Mouse (Mus musculus): ENCODE measurements at regions not wholly inside any gene's neighbourhood (a gene's known extent, or its start where the extent isn't known, plus 50 kb on each side); places are given as distances from the start of the nearest gene placed in this dataset.

GRCm38 (mm10) chr3:144270206-144270605 is 65.2 kb upstream of the Lmo4 start:
- Histone ChIP-seq H3K4me2 (replicated peaks) (no peak overlapping the region), H3K36me3 (no peaks in the 10 kb centered on the region), H3K27ac (replicated peaks) (no peak overlapping the region), H3K4me1 (no peaks in the 10 kb centered on the region), H3K27me3 (no peaks in the 10 kb centered on the region), H3K9me3 (no peaks in the 10 kb centered on the region), H3K9ac (replicated peaks) (no peak overlapping the region), H3K4me3 (no peak overlapping the region)
- no peak for ATAC-seq (ENCODE audit: low FRiP score, low read depth)
- 92% methylated on average over 6 of the region's 6 CpGs for WGBS

GRCm38 (mm10) chr3:144264554-144264953 is 59.5 kb upstream of the Lmo4 start:
- Histone ChIP-seq H3K27me3 (no peaks in the 10 kb centered on the region), H3K4me3 (no peak overlapping the region), H3K36me3 (no peaks in the 10 kb centered on the region), H3K9me3 (no peaks in the 10 kb centered on the region), H3K9ac (replicated peaks) (no peak overlapping the region), H3K4me1 (no peaks in the 10 kb centered on the region), H3K27ac (replicated peaks) (no peak overlapping the region), H3K4me2 (replicated peaks) (no peak overlapping the region)
- no peak for ATAC-seq (ENCODE audit: low FRiP score, low read depth)
- 75% methylated on average over 3 of the region's 3 CpGs for WGBS

- Histone ChIP-seq H3K4me2 (replicated peaks) (no peak overlapping the region), H3K9me3 (no peaks in the 10 kb centered on the region), H3K36me3 (no peaks in the 10 kb centered on the region), H3K4me1 (peaks cover 7% of the 10 kb centered on the region; the same call in 1 of the 2 replicates), H3K27ac (replicated peaks) (no peak overlapping the region), H3K4me3 (no peak overlapping the region), H3K27me3 (no peaks in the 10 kb centered on the region), H3K9ac (replicated peaks) (no peak overlapping the region)
- WGBS = 85% methylated on average over 2 of the region's 2 CpGs
- ATAC-seq (ENCODE audit: low FRiP score, low read depth) = no peak
Measured at GRCm38 (mm10) chr3:144260886-144261285, 55.9 kb upstream of the Lmo4 start.

DNA sequence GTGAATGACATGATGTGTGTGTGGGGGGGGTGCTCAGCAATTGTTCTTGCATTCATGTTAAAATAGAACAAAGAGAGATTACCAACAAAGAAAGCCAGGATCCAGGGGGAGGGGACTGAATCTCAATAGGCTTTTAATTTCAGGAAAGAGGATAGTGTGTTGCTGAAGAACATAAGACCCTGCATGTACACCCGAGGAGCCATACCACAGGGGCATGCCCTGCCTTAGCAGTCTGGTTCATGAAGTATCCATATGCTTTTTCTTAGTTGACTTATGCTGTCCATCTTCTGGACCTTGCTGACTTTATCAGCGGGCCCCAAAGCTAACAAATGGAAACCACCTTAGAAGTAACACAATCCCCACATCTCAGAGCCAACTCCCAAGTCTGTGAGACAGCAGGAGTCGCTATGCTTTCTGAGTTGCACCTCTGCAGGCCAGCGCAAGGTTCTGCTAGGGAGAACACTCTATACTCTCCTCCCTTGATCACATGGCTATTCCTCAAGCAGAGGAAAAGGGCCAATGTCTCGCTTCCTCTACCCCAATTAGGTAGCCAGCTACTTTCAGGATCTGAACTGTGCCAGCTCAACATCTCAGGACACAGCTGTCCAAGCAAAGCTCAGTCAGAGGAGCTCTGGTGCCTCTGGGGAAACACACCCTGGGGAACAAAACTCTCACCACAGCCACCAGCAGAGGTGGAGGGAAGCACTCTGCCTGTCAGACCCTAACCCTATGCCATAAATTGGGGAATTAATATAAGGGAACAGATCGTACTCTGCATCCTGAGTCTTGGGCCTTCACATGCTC is 52.9 kb upstream of the Lmo4 start:
- H3K27me3 ChIP-seq = no peaks in the 10 kb centered on the region
- ATAC-seq (ENCODE audit: low FRiP score, low read depth) = peak; percentile 27; the same call in 1 of the 2 replicates
- WGBS = 71% methylated on average over 6 of the region's 6 CpGs
- H3K4me1 ChIP-seq = peaks cover 7% of the 10 kb centered on the region; the same call in 1 of the 2 replicates
- H3K4me3 ChIP-seq = no peak overlapping the region
- H3K9me3 ChIP-seq = no peaks in the 10 kb centered on the region
- no peak overlapping the region for H3K9ac ChIP-seq (replicated peaks)
- H3K36me3 ChIP-seq = no peaks in the 10 kb centered on the region
- no peak overlapping the region for H3K4me2 ChIP-seq (replicated peaks)
- H3K27ac ChIP-seq (replicated peaks) = no peak overlapping the region

GRCm38 (mm10) chr3:144257196-144257595 is 52.2 kb upstream of the Lmo4 start:
- no peak for ATAC-seq (ENCODE audit: low FRiP score, low read depth)
- H3K4me2 ChIP-seq (replicated peaks) = no peak overlapping the region
- no peak overlapping the region for H3K9ac ChIP-seq (replicated peaks)
- H3K27ac ChIP-seq (replicated peaks) = no peak overlapping the region
- H3K9me3 ChIP-seq = no peaks in the 10 kb centered on the region
- H3K4me1 ChIP-seq = peaks cover 7% of the 10 kb centered on the region; the same call in 1 of the 2 replicates
- no peak overlapping the region for H3K4me3 ChIP-seq
- H3K27me3 ChIP-seq = no peaks in the 10 kb centered on the region
- no peaks in the 10 kb centered on the region for H3K36me3 ChIP-seq
- 84% methylated on average over 9 of the region's 9 CpGs for WGBS

DNA sequence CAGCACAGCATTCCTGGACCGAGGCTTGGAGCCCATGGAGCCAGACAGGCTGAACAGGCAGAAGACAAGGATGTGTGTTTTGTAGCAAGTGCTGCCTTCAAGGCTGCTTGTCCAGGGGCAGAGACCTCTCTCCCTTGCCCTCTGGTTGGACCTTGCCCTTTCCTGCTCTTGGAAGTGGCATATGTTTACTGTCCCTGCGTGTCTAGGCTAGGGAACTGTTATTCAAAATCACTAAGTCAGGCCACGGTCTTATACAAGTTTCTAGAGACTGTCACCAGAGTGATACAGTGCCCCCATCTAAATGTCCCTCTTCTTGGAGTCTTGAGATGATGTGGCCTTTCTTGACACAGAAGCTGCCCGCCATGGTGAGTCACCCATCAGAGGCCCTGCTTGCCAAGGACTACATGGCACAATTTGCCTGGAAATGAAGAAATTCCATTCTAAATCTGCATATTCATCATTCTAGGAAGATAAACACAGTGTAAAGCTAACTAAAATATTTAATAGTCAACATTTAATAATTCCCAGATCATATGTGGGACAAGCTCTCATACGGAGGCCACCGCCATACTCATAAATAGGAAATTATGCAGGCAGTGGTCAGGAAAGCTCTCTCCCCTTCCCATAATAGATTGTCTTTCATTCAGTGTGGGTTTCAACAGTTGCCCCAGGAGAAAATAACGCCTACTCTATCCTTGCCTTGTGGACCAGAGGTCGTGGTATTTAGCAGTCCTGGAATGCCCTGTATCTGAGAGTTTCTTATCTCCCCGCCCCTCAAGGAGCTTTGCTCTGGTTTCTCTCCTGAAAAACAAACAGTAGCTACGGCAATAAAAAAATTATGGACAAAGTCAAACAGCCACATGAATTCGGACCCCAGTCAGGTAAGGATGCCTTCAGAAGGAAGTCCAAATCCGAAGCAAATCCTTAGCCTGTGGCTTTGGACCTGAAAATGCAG is 50.9 kb upstream of the Lmo4 start:
- Histone ChIP-seq H3K9ac (replicated peaks) (no peak overlapping the region), H3K27me3 (no peaks in the 10 kb centered on the region), H3K36me3 (no peaks in the 10 kb centered on the region), H3K4me1 (peaks cover 7% of the 10 kb centered on the region; the same call in 1 of the 2 replicates), H3K4me3 (no peak overlapping the region), H3K27ac (replicated peaks) (no peak overlapping the region), H3K4me2 (replicated peaks) (no peak overlapping the region), H3K9me3 (no peaks in the 10 kb centered on the region)
- 85% methylated on average over 12 of the region's 12 CpGs for WGBS
- ATAC-seq (ENCODE audit: low FRiP score, low read depth) = no peak
